8 mouse cellular contexts compared by ENCODE assay signal in the genomic region with DNA sequence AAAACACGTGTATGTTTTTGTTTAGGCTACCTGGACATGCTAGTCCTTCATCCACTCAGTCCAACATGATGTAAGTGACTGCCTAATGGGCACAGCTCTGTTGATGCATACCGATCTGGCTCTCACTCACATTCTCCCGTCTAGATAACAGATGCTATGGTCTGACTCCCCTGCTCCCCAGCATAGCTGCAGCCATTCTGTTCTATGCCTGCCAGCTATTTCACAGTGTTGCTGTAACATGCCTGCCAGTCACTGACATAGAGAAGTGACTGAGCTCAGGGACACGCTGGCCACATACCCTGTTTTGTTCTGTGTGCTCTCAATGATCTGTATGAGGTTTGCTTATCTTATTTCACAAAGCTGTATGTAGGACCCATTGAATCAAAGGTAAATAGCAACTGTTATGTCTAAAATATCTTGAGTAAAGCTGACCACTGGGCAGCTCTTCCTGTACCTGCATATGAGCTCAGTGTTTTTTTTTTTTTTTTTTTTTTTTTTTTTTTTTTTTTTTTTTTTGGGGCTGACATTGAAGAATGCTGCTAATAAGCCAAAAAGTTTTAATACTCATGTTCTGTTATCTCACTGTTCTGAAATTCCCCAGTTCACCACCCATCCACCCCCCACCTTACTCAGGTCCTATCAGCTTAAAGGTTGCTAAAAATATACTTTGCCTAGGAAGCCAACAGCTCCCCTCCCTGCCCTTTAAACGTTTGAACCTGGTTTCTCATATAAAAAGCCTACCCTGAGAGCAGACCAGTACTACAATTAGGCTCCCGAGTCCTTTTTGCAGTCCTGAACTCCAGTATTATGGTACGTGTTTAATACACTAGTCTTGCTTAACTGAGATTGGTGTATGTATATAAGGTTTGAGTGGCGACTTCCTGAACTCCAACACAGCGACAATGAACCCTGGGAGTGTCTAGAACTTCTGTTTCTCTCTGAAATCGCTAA. TPM values are rescaled to one million over a fixed set of nuclear protein-coding genes. Genes with fewer than 3 reads are reported as not detected.
DNase-seq lines count a peak whose midpoint lies in the region; ATAC-seq and TF ChIP-seq lines count a peak whose summit lies in the region.

No protein-coding gene starts in this region.

- peaks cover 11% of the 10 kb centered on the region for H3K36me3 ChIP-seq in heart, postnatal 0 days (replicated peaks; ENCODE audit: control insufficient read depth, insufficient read depth, low read length)
- peaks cover 9% of the 10 kb centered on the region; the same call in 1 of the 2 replicates for H3K36me3 ChIP-seq in liver, embryonic 15.5 days (replicated peaks)
- H3K36me3 ChIP-seq in small intestine, adult 2 months (ENCODE audit: control insufficient read depth, insufficient read depth, low read length) = peaks cover 5% of the 10 kb centered on the region

- 18% methylated on average over 10 of the region's 10 CpGs for WGBS in lung, adult 2 months
- 9% methylated on average over 10 of the region's 10 CpGs for WGBS in heart, postnatal 0 days
- 12% methylated on average over 10 of the region's 10 CpGs for WGBS in liver, embryonic 15.5 days (ENCODE audit: insufficient replicate concordance)
- WGBS in small intestine, adult 2 months = 20% methylated on average over 10 of the region's 10 CpGs

- H3K4me3 ChIP-seq in lung, adult 2 months (replicated peaks; ENCODE audit: extremely low read depth, low read depth, low read length) = peak overlapping the region; percentile 72
- H3K4me3 ChIP-seq in heart, postnatal 0 days (ENCODE audit: low read depth, low read length) = peak overlapping the region; percentile 69
- peak overlapping the region; percentile 68 for H3K4me3 ChIP-seq in liver, embryonic 15.5 days (replicated peaks)
- H3K4me3 ChIP-seq in small intestine, adult 2 months (ENCODE audit: low read depth, low read length) = peak overlapping the region; percentile 82; the same call in 1 of the 2 replicates

- TF ChIP-seq CTCF in lung, adult 2 months (IDR thresholded peaks at IDR 0.05; ENCODE audit: insufficient read depth, low read length) = no peak
- TF ChIP-seq CTCF in heart, postnatal 0 days (IDR thresholded peaks at IDR 0.05; ENCODE audit: low read depth) = no peak
- no peak for TF ChIP-seq CTCF in small intestine, adult 2 months (IDR thresholded peaks at IDR 0.05; ENCODE audit: extremely low read depth, insufficient read length, insufficient replicate concordance, low read depth, low read length)

- peak; percentile 59 for ATAC-seq in heart, postnatal 0 days (ENCODE audit: insufficient read depth, low read depth)
- ATAC-seq in liver, embryonic 15.5 days (ENCODE audit: insufficient read depth) = no peak; the same call in 1 of the 2 replicates

- no peak for TF ChIP-seq EP300 in heart, postnatal 0 days (IDR thresholded peaks at IDR 0.05; ENCODE audit: low read depth)

- peak overlapping the region; percentile 87 for H3K27ac ChIP-seq in heart, postnatal 0 days (ENCODE audit: low read depth)
- H3K27ac ChIP-seq in liver, embryonic 15.5 days (replicated peaks) = peak overlapping the region; percentile 55
- peak overlapping the region; percentile 86 for H3K27ac ChIP-seq in small intestine, adult 2 months (ENCODE audit: insufficient read depth, low read depth, low read length)

- no peaks in the 10 kb centered on the region for H3K9me3 ChIP-seq in heart, postnatal 0 days (replicated peaks; ENCODE audit: control insufficient read depth, low read length)
- no peaks in the 10 kb centered on the region for H3K9me3 ChIP-seq in liver, embryonic 15.5 days (replicated peaks)

- no peak for TF ChIP-seq POLR2A in lung, adult 2 months (IDR thresholded peaks at IDR 0.05; ENCODE audit: borderline replicate concordance, extremely low read depth, low read depth, low read length)
- TF ChIP-seq POLR2A in small intestine, adult 2 months (IDR thresholded peaks at IDR 0.05; ENCODE audit: low read depth, low read length) = no peak

- H3K9ac ChIP-seq in heart, postnatal 0 days (replicated peaks; ENCODE audit: low read depth, low read length) = peak overlapping the region; percentile 73
- H3K9ac ChIP-seq in liver, embryonic 15.5 days = peak overlapping the region; percentile 68

- H3K27me3 ChIP-seq in heart, postnatal 0 days (ENCODE audit: control insufficient read depth, insufficient read depth, low read length) = no peaks in the 10 kb centered on the region
- no peaks in the 10 kb centered on the region for H3K27me3 ChIP-seq in liver, embryonic 15.5 days
- no peaks in the 10 kb centered on the region for H3K27me3 ChIP-seq in small intestine, adult 2 months (ENCODE audit: control insufficient read depth, insufficient read depth, low read length)

- no peak for DNase-seq in lung, adult 2 months
- DNase-seq in lung, adult 18-20 months = no peak
- DNase-seq in c-Kit-positive CD71-positive TER-119-negative erythroid progenitor cells, embryonic 14.5 days (ENCODE audit: low read depth) = peak; percentile 56
- DNase-seq in heart, postnatal 0 days (ENCODE audit: low spot score) = peak; percentile 70
- no peak for DNase-seq in gastrocnemius, adult 8-10 months (ENCODE audit: low spot score in 2 of 2)
- DNase-seq in urinary bladder, postnatal 4 days (ENCODE audit: low spot score in 2 of 2) = no peak

- H3K4me1 ChIP-seq in lung, adult 2 months (ENCODE audit: control insufficient read depth, insufficient read depth, low read length) = peaks cover 5% of the 10 kb centered on the region
- peaks cover 6% of the 10 kb centered on the region for H3K4me1 ChIP-seq in heart, postnatal 0 days (ENCODE audit: control insufficient read depth, insufficient read depth)
- H3K4me1 ChIP-seq in liver, embryonic 15.5 days (replicated peaks) = peaks cover 24% of the 10 kb centered on the region
- H3K4me1 ChIP-seq in small intestine, adult 2 months (ENCODE audit: control insufficient read depth, insufficient read depth, insufficient read length, low read length) = no peaks in the 10 kb centered on the region

- H3K4me2 ChIP-seq in heart, postnatal 0 days (ENCODE audit: low read depth, low read length) = peak overlapping the region; percentile 66
- H3K4me2 ChIP-seq in liver, embryonic 15.5 days = peak overlapping the region; percentile 80

RNA-seq across cellular contexts. Expression of gene Zfp607a, which starts 2.2 kb away (rescaled TPM):
- 0.72 and 1.7 TPM in 2 replicates for polyA plus RNA-seq in lung, adult 2 months (2012; rRNA removed)
- total RNA-seq in heart, postnatal 0 days (2014; rRNA removed; ENCODE audit: low replicate concordance) = 3.9 and 4.5 TPM in 2 replicates
- 2.3 and 2.4 TPM in 2 replicates for polyA plus RNA-seq in heart, postnatal 0 days (2015; fragmentation: Nextera tagmentation; extraction: Ambion mirVana)
- polyA plus RNA-seq in liver, embryonic 15.5 days (2015; fragmentation: Nextera tagmentation; extraction: Ambion mirVana) = 0.99 and 1.0 TPM in 2 replicates
- 0.11 and 0.13 TPM in 2 replicates for polyA plus RNA-seq in small intestine, adult 2 months (2012; rRNA removed)
- total RNA-seq in gastrocnemius, adult 8-10 months (2022) = 1 to 10 TPM; 1.7 to 2.9 (median 1.9) TPM

RNA-seq across cellular contexts. Expression of gene Zfp59, which starts 21.2 kb away (rescaled TPM):
- polyA plus RNA-seq in lung, adult 2 months (2012; rRNA removed) = 0.54 and 1.1 TPM in 2 replicates
- 3.1 and 5.5 TPM in 2 replicates for total RNA-seq in heart, postnatal 0 days (2014; rRNA removed; ENCODE audit: low replicate concordance)
- polyA plus RNA-seq in heart, postnatal 0 days (2015; fragmentation: Nextera tagmentation; extraction: Ambion mirVana) = 3.5 and 3.6 TPM in 2 replicates
- 1.5 and 1.6 TPM in 2 replicates for polyA plus RNA-seq in liver, embryonic 15.5 days (2015; fragmentation: Nextera tagmentation; extraction: Ambion mirVana)
- polyA plus RNA-seq in small intestine, adult 2 months (2012; rRNA removed) = 0.11 and 0.13 TPM in 2 replicates
- total RNA-seq in gastrocnemius, adult 8-10 months (2022) = 1 to 10 TPM; 2.3 to 2.7 (median 2.6) TPM

RNA-seq across cellular contexts. Expression of gene Zfp626, which starts 52.6 kb away (rescaled TPM):
- 0.55 and 1.1 TPM in 2 replicates for polyA plus RNA-seq in lung, adult 2 months (2012; rRNA removed)
- total RNA-seq in heart, postnatal 0 days (2014; rRNA removed; ENCODE audit: low replicate concordance) = 2.6 and 22.2 TPM in 2 replicates
- polyA plus RNA-seq in heart, postnatal 0 days (2015; fragmentation: Nextera tagmentation; extraction: Ambion mirVana) = 0.91 and 1.0 TPM in 2 replicates
- polyA plus RNA-seq in liver, embryonic 15.5 days (2015; fragmentation: Nextera tagmentation; extraction: Ambion mirVana) = 0.55 and 0.63 TPM in 2 replicates
- 0.09 and 0.15 TPM in 2 replicates for polyA plus RNA-seq in small intestine, adult 2 months (2012; rRNA removed)
- 1 to 10 TPM; 4.0 to 5.3 (median 4.4) TPM for total RNA-seq in gastrocnemius, adult 8-10 months (2022)

Comparison
In these comparisons a context has a peak if more than half of its experiments do, and no peak if none do; other contexts are left out.
1. DNase-seq: peak in c-Kit-positive CD71-positive TER-119-negative erythroid progenitor cells, embryonic 14.5 days (single experiment) and heart, postnatal 0 days (single experiment); none in lung, adult 2 months (single experiment), lung, adult 18-20 months (0 of 2), gastrocnemius, adult 8-10 months (0 of 2) and urinary bladder, postnatal 4 days (0 of 2).
2. Peak in every context shown above with its lines, with median percentiles within 50 percentile points of each other: H3K4me3 ChIP-seq and H3K27ac ChIP-seq.